Mouse (Mus musculus): ENCODE measurements at regions not wholly inside any gene's neighbourhood (a gene's known extent, or its start where the extent isn't known, plus 50 kb on each side); places are given as distances from the start of the nearest gene placed in this dataset.
A peak's percentile ranks its signal among the peaks of the same experiment; 100 is the strongest.

GRCm38 (mm10) chr4:71226653-71227052 lies 531.1 kb downstream of the Gm11232 start:
- DNase-seq (ENCODE audit: low spot score) = no peak

- no peak for DNase-seq (ENCODE audit: low spot score)
Measured at GRCm38 (mm10) chr4:71218060-71218459, 539.7 kb downstream of the Gm11232 start.

DNA sequence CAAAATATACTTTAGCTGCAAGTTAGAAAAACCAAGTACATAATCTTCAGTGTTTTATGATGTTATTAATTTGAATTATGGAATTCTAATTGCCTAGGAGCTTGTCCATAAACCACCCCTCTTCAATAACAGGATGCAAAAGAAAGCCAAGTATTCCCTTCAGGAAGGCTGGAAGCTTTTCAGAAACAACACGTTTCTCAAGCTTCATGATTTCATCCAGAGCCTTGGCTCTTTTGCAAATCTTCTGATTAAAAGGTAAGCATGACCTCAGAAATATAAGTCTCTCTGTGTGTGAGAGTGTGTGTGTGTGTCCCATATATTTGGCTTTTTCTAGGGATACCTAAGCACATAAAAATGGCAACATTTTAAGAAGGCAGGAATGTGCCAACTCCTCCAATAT lies 570.0 kb downstream of the Gm11232 start:
- DNase-seq (ENCODE audit: low spot score) = no peak

DNA sequence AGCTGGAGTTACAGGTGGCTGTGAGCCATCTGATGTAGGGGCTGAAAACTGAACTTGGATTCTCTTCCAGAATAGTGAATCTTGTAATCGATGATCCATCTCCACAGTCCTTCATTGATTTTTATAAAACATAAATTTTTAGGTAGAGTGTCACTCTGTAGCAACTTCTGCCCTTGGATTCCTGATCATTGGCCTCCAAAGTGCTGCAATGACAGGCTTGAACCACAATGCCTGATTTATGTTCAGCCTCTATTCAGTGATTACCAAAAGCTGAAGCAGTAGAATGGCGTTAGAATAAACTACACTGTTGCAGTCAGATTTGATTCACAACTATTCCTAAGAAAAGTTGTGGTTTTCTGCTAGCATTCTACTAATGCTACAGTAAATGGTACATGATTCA lies 580.1 kb downstream of the Gm11232 start:
- DNase-seq (ENCODE audit: low spot score) = no peak

GRCm38 (mm10) chr4:71165802-71166201 lies 592.0 kb downstream of the Gm11232 start:
- DNase-seq (ENCODE audit: low spot score) = no peak

GRCm38 (mm10) chr4:71131670-71132317 lies 597.0 kb upstream of the Megf9 start:
- DNase-seq (ENCODE audit: low spot score) = no peak

DNA sequence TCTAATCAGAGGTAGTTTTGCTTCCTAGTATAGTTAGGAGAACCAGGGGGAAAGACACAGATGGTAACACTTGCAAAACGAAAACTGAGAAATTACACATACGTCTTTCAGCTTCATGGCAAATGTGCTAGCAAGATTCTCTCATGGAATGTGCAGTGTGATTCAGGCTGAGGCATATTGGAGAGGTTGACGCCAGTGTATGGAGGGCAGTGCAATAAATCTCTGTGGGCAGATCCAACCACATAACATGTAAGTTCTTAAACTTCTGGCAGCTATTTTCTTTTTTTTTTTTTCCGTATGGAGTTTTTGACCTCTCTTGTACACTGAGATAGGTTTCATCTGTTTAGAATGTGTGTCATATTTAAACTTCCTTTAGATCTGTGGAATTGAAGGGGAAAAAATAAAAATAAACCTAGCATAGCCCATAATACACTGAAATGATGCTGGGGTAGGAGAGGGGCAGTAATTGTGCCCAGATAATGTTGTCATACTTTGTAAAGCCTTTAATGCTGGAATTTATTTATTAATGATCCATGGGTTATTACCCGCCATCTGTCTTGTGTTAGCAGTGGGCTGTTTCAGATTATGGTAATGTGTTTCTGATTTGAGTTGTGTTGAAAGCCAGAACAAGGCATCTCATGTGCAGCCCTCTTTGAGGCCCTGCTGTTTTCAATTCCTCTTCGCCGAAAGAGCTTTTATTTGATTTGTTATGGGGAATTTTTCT lies 596.3 kb upstream of the Megf9 start:
- peak; percentile 7 for DNase-seq (ENCODE audit: low spot score)

DNA sequence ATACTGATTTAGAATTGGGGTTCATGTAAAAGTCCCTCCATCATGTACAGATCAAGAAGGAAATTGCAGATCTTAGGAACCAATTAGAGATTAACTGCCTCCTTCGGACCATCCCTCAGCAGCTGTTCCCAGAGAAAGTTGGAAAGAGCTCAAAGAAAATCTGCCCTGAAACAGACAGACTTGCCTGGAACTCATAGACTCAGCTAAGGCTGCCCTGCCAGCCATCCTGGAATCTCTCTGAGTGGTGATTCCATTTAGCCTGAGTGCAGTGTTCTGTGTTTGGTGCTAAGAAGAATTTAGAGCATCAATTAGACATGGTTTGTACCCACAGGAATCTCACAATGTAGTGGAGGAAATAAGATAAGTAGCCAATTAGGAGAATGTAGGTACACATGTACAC lies 594.5 kb upstream of the Megf9 start:
- DNase-seq (ENCODE audit: low spot score) = no peak
